Mouse (Mus musculus) neural tube, embryonic 12.5 days (tissue): Measurements from ENCODE around the gene Tmem214. TPM values are rescaled to one million over a fixed set of nuclear protein-coding genes. Genes with fewer than 3 reads are reported as not detected.

Experiments
- ATAC-seq: fragments of 200-750 bp; cut with Nextera tagmentation; 2 replicates; pipeline ENCODE4 v1.8.0; 2017; ENCODE audit warnings: low read depth, mild to moderate bottlenecking, moderate TSS enrichment, moderate library complexity; ENCODE audit not compliant: low FRiP score
- H3K27ac ChIP-seq: fragments of 300-500 bp; sonication (generic); 2 replicates; pipeline ENCODE4 v1.5.1; 2016
- H3K27me3 ChIP-seq: fragments of 300-500 bp; sonication (generic); replicated peaks from 2 replicates; pipeline ENCODE4 v1.6.1; 2016; ENCODE audit warnings: mild to moderate bottlenecking
- H3K36me3 ChIP-seq: fragments of 300-500 bp; sonication (generic); 2 replicates; pipeline ENCODE4 v1.6.1; 2016; ENCODE audit warnings: mild to moderate bottlenecking
- H3K4me1 ChIP-seq: fragments of 300-500 bp; sonication (generic); 2 replicates; pipeline ENCODE4 v1.6.1; 2016
- H3K4me2 ChIP-seq: fragments of 300-500 bp; sonication (generic); replicated peaks from 2 replicates; pipeline ENCODE4 v1.6.1; 2016; ENCODE audit warnings: mild to moderate bottlenecking
- H3K4me3 ChIP-seq: fragments of 300-500 bp; sonication (generic); 2 replicates; pipeline ENCODE4 v1.5.1; 2016
- H3K9ac ChIP-seq: fragments of 300-500 bp; sonication (generic); 2 replicates; pipeline ENCODE4 v1.6.1; 2016; ENCODE audit warnings: mild to moderate bottlenecking
- H3K9me3 ChIP-seq: fragments of 300-500 bp; sonication (generic); 2 replicates; pipeline ENCODE4 v1.6.1; 2016; ENCODE audit warnings: mild to moderate bottlenecking
- WGBS: fragments of 180-500 bp; shearing (Covaris S2); methylation state at CpG from one replicate; pipeline ENCODE4 v1.1.7; 2016; 5-methylcytosine and 5-hydroxymethylcytosine counted together
- polyA plus RNA-seq: library from polyadenylated mRNA; unstranded; fragments of >200 nt; fragmentation: Nextera tagmentation; extraction: Ambion mirVana; gene quantifications from 2 replicates; pipeline ENCODE4 v1.2.1, GENCODE M21; 2016

Tmem214 gene
- polyA plus RNA-seq, result 60.2 and 61.4 TPM in 2 replicates

- peak within 1 kb of the TSS; percentile 86 for H3K4me2 ChIP-seq
- peaks cover 9% of the 10 kb centered on the region for H3K4me1 ChIP-seq
- no peak for ATAC-seq
- 96% methylated on average over 3 of the region's 3 CpGs for WGBS
- no peaks in the 10 kb centered on the region for H3K27me3 ChIP-seq
- no peak within 1 kb of the TSS; the same call in 1 of the 2 replicates for H3K9ac ChIP-seq
- no peak within 1 kb of the TSS for H3K27ac ChIP-seq
- H3K4me3 ChIP-seq, result no peak within 1 kb of the TSS
- peaks cover 51% of the 10 kb centered on the region for H3K36me3 ChIP-seq
- no peaks in the 10 kb centered on the region for H3K9me3 ChIP-seq
Observed at GRCm38 (mm10) chr5:30867712-30868111, at the start of gene Tmem214. Gene Tmem214, plus strand, starts transcription at chr5:30868012.

- WGBS, result 86% methylated on average over 8 of the region's 8 CpGs
- Histone ChIP-seq H3K9me3 (no peaks in the 10 kb centered on the region), H3K9ac (no peak overlapping the region), H3K27me3 (no peaks in the 10 kb centered on the region), H3K4me1 (peaks cover 22% of the 10 kb centered on the region), H3K36me3 (no peaks in the 10 kb centered on the region), H3K4me3 (no peak overlapping the region), H3K27ac (no peak overlapping the region), H3K4me2 (no peak overlapping the region)
- no peak for ATAC-seq
Observed at GRCm38 (mm10) chr5:30818758-30819309, 49.0 kb upstream of the Tmem214 start.

- no peaks in the 10 kb centered on the region for H3K36me3 ChIP-seq
- 0 out of 2 replicates have a peak, but pooled peaks cover 10% of the 10 kb centered on the region for H3K4me1 ChIP-seq
- no peak overlapping the region for H3K4me2 ChIP-seq
- H3K9ac ChIP-seq, result no peak overlapping the region
- 83% methylated on average over 5 of the region's 5 CpGs for WGBS
- no peaks in the 10 kb centered on the region for H3K9me3 ChIP-seq
- no peak overlapping the region for H3K4me3 ChIP-seq
- no peaks in the 10 kb centered on the region for H3K27me3 ChIP-seq
- H3K27ac ChIP-seq, result no peak overlapping the region
- ATAC-seq, result no peak
Observed at GRCm38 (mm10) chr5:30822689-30823088, 45.1 kb upstream of the Tmem214 start.

- Histone ChIP-seq H3K27me3 (no peaks in the 10 kb centered on the region), H3K9ac (no peak overlapping the region), H3K4me3 (no peak overlapping the region), H3K4me1 (0 out of 2 replicates have a peak, but pooled peaks cover 10% of the 10 kb centered on the region), H3K36me3 (no peaks in the 10 kb centered on the region), H3K9me3 (no peaks in the 10 kb centered on the region), H3K4me2 (no peak overlapping the region), H3K27ac (no peak overlapping the region)
- ATAC-seq, result no peak
- 87% methylated on average over 3 of the region's 3 CpGs for WGBS
Observed at GRCm38 (mm10) chr5:30823091-30823490, 44.7 kb upstream of the Tmem214 start.

GRCm38 (mm10) chr5:30824124-30824988, 43.5 kb upstream of the Tmem214 start:
- Histone ChIP-seq H3K4me3 (no peak overlapping the region), H3K27me3 (no peaks in the 10 kb centered on the region), H3K27ac (no peak overlapping the region), H3K9ac (no peak overlapping the region), H3K36me3 (no peaks in the 10 kb centered on the region), H3K9me3 (no peaks in the 10 kb centered on the region), H3K4me2 (no peak overlapping the region), H3K4me1 (0 out of 2 replicates have a peak, but pooled peaks cover 6% of the 10 kb centered on the region)
- WGBS, result 70% methylated on average over 11 of the region's 11 CpGs
- no peak for ATAC-seq

GRCm38 (mm10) chr5:30825166-30825565, 42.6 kb upstream of the Tmem214 start:
- no peak overlapping the region for H3K9ac ChIP-seq
- H3K4me2 ChIP-seq, result no peak overlapping the region
- no peak overlapping the region for H3K27ac ChIP-seq
- no peaks in the 10 kb centered on the region for H3K9me3 ChIP-seq
- no peaks in the 10 kb centered on the region for H3K27me3 ChIP-seq
- H3K4me3 ChIP-seq, result no peak overlapping the region
- 77% methylated on average over 10 of the region's 10 CpGs for WGBS
- 0 out of 2 replicates have a peak, but pooled peaks cover 6% of the 10 kb centered on the region for H3K4me1 ChIP-seq
- no peaks in the 10 kb centered on the region for H3K36me3 ChIP-seq
- ATAC-seq, result no peak

- H3K27ac ChIP-seq, result no peak overlapping the region
Observed at GRCm38 (mm10) chr5:30825821-30826220, 42.0 kb upstream of the Tmem214 start.

GRCm38 (mm10) chr5:30833416-30833815, 34.4 kb upstream of the Tmem214 start:
- WGBS, result 80% methylated on average over 3 of the region's 3 CpGs
- Histone ChIP-seq H3K4me2 (no peak overlapping the region), H3K4me1 (no peaks in the 10 kb centered on the region), H3K9me3 (peaks cover 5% of the 10 kb centered on the region; the same call in 1 of the 2 replicates), H3K27ac (no peak overlapping the region), H3K4me3 (no peak overlapping the region), H3K9ac (no peak overlapping the region), H3K27me3 (no peaks in the 10 kb centered on the region), H3K36me3 (peaks cover 19% of the 10 kb centered on the region)
- ATAC-seq, result no peak

More at GRCm38 (mm10) chr5:30825821-30826220, 42.0 kb upstream of the Tmem214 start:
- Histone ChIP-seq H3K9me3 (no peaks in the 10 kb centered on the region), H3K4me3 (no peak overlapping the region), H3K36me3 (no peaks in the 10 kb centered on the region), H3K4me1 (0 out of 2 replicates have a peak, but pooled peaks cover 6% of the 10 kb centered on the region), H3K9ac (no peak overlapping the region), H3K27me3 (no peaks in the 10 kb centered on the region), H3K4me2 (no peak overlapping the region)
- 87% methylated on average over 6 of the region's 6 CpGs for WGBS
- ATAC-seq, result no peak

GRCm38 (mm10) chr5:30839731-30840130, 28.1 kb upstream of the Tmem214 start:
- Histone ChIP-seq H3K4me3 (no peak overlapping the region), H3K4me1 (no peaks in the 10 kb centered on the region), H3K27me3 (no peaks in the 10 kb centered on the region), H3K9me3 (peaks cover 5% of the 10 kb centered on the region; the same call in 1 of the 2 replicates), H3K36me3 (peaks cover 19% of the 10 kb centered on the region), H3K9ac (no peak overlapping the region), H3K4me2 (no peak overlapping the region), H3K27ac (no peak overlapping the region)
- WGBS, result 91% methylated on average over 2 of the region's 2 CpGs
- ATAC-seq, result no peak

- WGBS, result 46% methylated on average over 3 of the region's 3 CpGs
- no peak overlapping the region for H3K4me2 ChIP-seq
- no peak overlapping the region for H3K9ac ChIP-seq
- H3K4me3 ChIP-seq, result no peak overlapping the region
- no peak overlapping the region for H3K27ac ChIP-seq
- H3K27me3 ChIP-seq, result no peaks in the 10 kb centered on the region
- H3K9me3 ChIP-seq, result peaks cover 2% of the 10 kb centered on the region; the same call in 1 of the 2 replicates
- no peaks in the 10 kb centered on the region for H3K4me1 ChIP-seq
- H3K36me3 ChIP-seq, result peaks cover 11% of the 10 kb centered on the region
- no peak for ATAC-seq
Observed at GRCm38 (mm10) chr5:30841896-30842295, 25.9 kb upstream of the Tmem214 start.

GRCm38 (mm10) chr5:30849891-30850555, 17.8 kb upstream of the Tmem214 start:
- ATAC-seq, result no peak
- WGBS, result 62% methylated on average over 6 of the region's 6 CpGs

GRCm38 (mm10) chr5:30850556-30850925, 17.3 kb upstream of the Tmem214 start:
- Histone ChIP-seq H3K9me3 (no peaks in the 10 kb centered on the region), H3K9ac (no peak overlapping the region), H3K4me2 (no peak overlapping the region), H3K27ac (no peak overlapping the region), H3K27me3 (no peaks in the 10 kb centered on the region), H3K36me3 (no peaks in the 10 kb centered on the region), H3K4me1 (0 out of 2 replicates have a peak, but pooled peaks cover 8% of the 10 kb centered on the region), H3K4me3 (no peak overlapping the region)
- WGBS, result 55% methylated on average over 2 of the region's 2 CpGs
- ATAC-seq, result no peak

More at GRCm38 (mm10) chr5:30849891-30850555, 17.8 kb upstream of the Tmem214 start:
- no peak overlapping the region for H3K4me3 ChIP-seq
- H3K27me3 ChIP-seq, result no peaks in the 10 kb centered on the region
- 0 out of 2 replicates have a peak, but pooled peaks cover 8% of the 10 kb centered on the region for H3K4me1 ChIP-seq
- no peak overlapping the region for H3K9ac ChIP-seq
- H3K9me3 ChIP-seq, result no peaks in the 10 kb centered on the region
- H3K27ac ChIP-seq, result no peak overlapping the region
- no peak overlapping the region for H3K4me2 ChIP-seq
- H3K36me3 ChIP-seq, result no peaks in the 10 kb centered on the region
